Mouse (Mus musculus): Measurements from ENCODE around the gene Nf1. TPM values are rescaled to one million over a fixed set of nuclear protein-coding genes. Genes with fewer than 3 reads are reported as not detected.

Nf1 gene
- polyA plus RNA-seq, 1 experiment from 2014 or later: 3.7 TPM

DNA sequence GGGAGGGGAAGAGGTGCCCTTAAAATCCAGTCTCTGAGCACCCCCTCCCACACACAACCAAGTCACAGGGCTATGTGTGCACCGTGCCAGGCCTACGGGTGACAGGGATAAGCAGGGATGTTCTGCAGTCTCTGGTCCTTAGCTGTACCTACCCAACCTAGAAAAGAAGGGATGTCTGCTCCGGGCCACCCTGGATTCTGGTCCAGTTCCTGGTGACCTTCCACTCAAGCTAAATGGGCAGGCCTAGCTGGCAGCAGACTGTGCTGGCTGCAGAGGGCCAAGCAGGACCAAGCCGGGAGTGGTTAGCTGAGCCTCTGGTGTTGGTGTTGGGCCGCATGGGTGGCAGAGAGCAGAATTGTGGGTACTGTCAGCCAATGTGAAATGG lies 252.1 kb downstream of the Nf1 start:
- 32% methylated on average over 5 of the region's 5 CpGs for WGBS
- no peak for ATAC-seq (replicated peaks; ENCODE audit: insufficient number of reproducible peaks, insufficient read depth, low FRiP score, low read depth)
- Histone ChIP-seq H3K36me3 (no peaks in the 10 kb centered on the region), H3K27me3 (peaks cover 73% of the 10 kb centered on the region), H3K27ac (no peak overlapping the region), H3K9me3 (replicated peaks) (no peaks in the 10 kb centered on the region), H3K4me1 (replicated peaks) (peaks cover 12% of the 10 kb centered on the region), H3K4me2 (peak overlapping the region; percentile 98), H3K4me3 (peak overlapping the region; percentile 61), H3K9ac (peak overlapping the region; percentile 50; the same call in 1 of the 2 replicates)

DNA sequence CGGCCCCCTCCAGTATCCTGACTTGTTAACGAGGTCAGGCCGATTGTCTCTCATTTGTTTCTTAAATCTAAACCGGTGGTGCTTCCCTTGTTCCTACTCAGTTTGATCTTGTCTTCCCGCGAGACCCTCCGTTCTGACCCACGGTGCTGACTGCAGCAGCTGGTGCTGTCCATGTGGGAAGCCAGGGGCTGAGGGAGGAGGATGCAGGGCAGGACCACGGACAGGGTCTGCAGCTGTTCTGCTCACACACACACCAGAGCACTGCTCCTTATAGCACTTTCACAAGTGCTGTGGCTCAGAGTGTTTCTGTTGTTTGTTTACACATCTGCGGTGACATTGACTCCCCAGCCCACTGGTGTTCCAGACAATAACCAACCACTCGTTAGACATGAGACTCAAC lies 254.0 kb downstream of the Nf1 start:
- H3K27ac ChIP-seq: no peak overlapping the region

DNA sequence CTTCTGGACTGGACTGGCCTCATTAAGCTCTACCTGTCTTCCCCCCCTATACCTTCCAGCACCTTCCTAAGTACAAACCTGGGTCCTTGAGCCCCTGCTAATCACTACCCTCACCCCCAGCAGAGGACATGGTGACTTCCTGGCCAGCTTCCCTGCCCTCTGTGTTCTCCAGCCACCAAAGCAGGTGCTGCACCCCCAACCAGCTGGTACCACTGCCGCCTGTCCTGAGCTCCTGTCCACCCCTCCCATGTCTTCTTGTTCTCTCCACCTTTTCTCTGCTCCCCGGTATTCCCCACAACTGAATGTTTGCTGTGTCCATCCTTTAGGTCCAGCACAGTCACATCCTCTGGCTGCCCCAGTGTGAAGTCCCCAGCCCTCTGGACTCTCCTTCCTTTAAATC lies 271.0 kb downstream of the Nf1 start:
- no peak overlapping the region for H3K4me3 ChIP-seq
- 56% methylated on average over 2 of the region's 2 CpGs for WGBS
- no peaks in the 10 kb centered on the region for H3K9me3 ChIP-seq (replicated peaks)
- H3K4me2 ChIP-seq: peak overlapping the region; percentile 33; the same call in 1 of the 2 replicates
- ATAC-seq (replicated peaks; ENCODE audit: insufficient number of reproducible peaks, insufficient read depth, low FRiP score, low read depth): no peak
- H3K27me3 ChIP-seq: peaks cover 15% of the 10 kb centered on the region
- H3K4me1 ChIP-seq (replicated peaks): peaks cover 14% of the 10 kb centered on the region
- no peaks in the 10 kb centered on the region for H3K36me3 ChIP-seq
- H3K27ac ChIP-seq: no peak overlapping the region
- no peak overlapping the region for H3K9ac ChIP-seq

More for the DNA sequence above, 254.0 kb downstream of the Nf1 start:
- Histone ChIP-seq H3K27me3 (peaks cover 61% of the 10 kb centered on the region), H3K9ac (no peak overlapping the region), H3K4me1 (replicated peaks) (peaks cover 12% of the 10 kb centered on the region), H3K36me3 (no peaks in the 10 kb centered on the region), H3K4me2 (no peak overlapping the region), H3K9me3 (replicated peaks) (no peaks in the 10 kb centered on the region), H3K4me3 (no peak overlapping the region)
- ATAC-seq (replicated peaks; ENCODE audit: insufficient number of reproducible peaks, insufficient read depth, low FRiP score, low read depth): no peak
- 28% methylated on average over 11 of the region's 11 CpGs for WGBS

DNA sequence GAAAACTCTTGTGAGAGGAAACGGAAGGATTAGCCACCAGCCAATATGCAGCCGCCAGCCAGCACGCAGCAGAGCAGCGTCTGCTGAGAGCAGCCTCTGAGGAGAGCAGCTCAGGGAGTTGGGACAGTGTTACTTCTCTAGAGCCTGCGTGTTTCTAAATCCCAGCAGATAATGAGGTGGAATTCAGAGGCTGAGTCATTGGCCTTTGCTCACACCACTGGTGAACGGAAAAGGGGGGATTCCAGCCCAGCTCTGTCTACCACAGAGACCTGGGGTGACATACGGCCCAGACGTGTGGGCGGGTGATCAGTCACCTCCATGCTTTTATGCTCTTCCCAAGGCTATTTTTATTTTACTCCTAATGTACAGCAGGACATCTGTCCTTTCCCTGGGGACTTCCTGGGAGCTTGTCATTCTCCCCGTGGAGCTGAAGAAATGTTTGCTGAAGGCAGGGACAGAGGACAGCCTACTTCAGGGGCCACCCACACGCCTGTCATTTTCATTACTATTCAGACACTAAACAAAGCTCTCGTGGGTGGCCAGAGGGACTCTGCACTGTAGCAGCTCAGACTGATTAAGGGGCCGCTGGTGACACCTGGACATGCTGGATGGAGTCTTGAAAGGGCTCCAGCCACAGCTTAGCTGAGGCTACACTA lies 271.6 kb downstream of the Nf1 start:
- WGBS: 14% methylated on average over 13 of the region's 13 CpGs
- H3K4me2 ChIP-seq: peak overlapping the region; percentile 33

DNA sequence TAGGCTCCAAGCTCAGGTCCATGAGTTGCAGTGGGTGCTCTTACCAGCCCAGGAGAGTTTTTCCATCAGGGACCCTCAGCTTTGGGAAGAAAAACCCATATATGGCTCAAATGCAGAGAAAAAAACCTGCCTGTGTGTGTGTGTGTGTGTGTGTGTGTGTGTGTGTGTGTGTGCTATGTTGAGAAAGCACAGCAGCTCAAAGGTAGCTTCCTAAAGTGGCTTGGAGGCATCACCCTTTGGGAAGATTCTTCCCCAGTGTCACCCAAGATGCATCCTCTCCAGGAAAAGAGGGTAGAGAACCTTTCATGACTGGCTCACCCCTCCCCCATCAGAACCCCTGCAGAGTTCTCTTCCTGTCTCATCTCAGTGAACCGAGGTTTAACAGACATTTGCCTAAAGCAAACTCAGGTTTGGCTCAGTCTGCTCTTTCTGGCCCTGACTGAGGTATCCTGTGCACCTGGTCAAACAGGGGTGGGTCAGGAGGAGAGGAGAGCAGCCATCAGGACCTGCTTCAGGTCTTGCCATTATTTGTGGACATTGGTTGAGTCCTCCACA lies 272.6 kb downstream of the Nf1 start:
- H3K4me1 ChIP-seq (replicated peaks): peaks cover 14% of the 10 kb centered on the region
- WGBS: 37% methylated on average over 1 of the region's 1 CpGs
- H3K9me3 ChIP-seq (replicated peaks): no peaks in the 10 kb centered on the region
- peaks cover 14% of the 10 kb centered on the region for H3K27me3 ChIP-seq
- H3K4me3 ChIP-seq: no peak overlapping the region
- no peak overlapping the region for H3K9ac ChIP-seq
- no peak for ATAC-seq (replicated peaks; ENCODE audit: insufficient number of reproducible peaks, insufficient read depth, low FRiP score, low read depth)
- no peaks in the 10 kb centered on the region for H3K36me3 ChIP-seq
- no peak overlapping the region for H3K27ac ChIP-seq
- no peak overlapping the region for H3K4me2 ChIP-seq

More for the DNA sequence above, 271.6 kb downstream of the Nf1 start:
- Histone ChIP-seq H3K36me3 (no peaks in the 10 kb centered on the region), H3K27me3 (peaks cover 15% of the 10 kb centered on the region), H3K4me3 (no peak overlapping the region), H3K9ac (no peak overlapping the region), H3K27ac (no peak overlapping the region), H3K4me1 (replicated peaks) (peaks cover 14% of the 10 kb centered on the region), H3K9me3 (replicated peaks) (no peaks in the 10 kb centered on the region)
- no peak; the same call in 1 of the 2 replicates for ATAC-seq (replicated peaks; ENCODE audit: insufficient number of reproducible peaks, insufficient read depth, low FRiP score, low read depth)

DNA sequence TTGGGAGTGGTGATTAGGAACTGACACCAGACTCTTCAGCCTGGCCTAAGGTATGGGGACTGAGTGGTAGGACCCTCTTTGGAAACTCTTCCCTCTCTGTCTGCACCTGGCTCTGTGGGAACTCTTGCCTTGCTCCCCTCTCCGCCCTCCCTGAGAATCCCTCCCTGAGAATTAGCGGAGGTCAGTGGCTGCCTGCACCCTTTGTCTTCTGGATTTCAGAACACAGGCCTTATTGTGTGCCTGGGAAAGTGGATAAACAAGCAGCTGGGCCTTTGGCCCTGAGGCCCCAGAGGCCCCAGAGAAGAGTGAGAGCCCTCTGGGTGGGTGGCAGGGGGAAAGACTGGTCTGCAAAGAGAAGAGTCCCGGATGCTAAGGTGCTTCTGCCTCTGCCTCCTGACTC lies 273.6 kb downstream of the Nf1 start:
- ATAC-seq (replicated peaks; ENCODE audit: insufficient number of reproducible peaks, insufficient read depth, low FRiP score, low read depth): no peak
- Histone ChIP-seq H3K4me2 (no peak overlapping the region), H3K27me3 (peaks cover 9% of the 10 kb centered on the region), H3K27ac (no peak overlapping the region), H3K9ac (no peak overlapping the region), H3K9me3 (replicated peaks) (no peaks in the 10 kb centered on the region), H3K4me3 (no peak overlapping the region), H3K4me1 (replicated peaks) (peaks cover 14% of the 10 kb centered on the region), H3K36me3 (no peaks in the 10 kb centered on the region)
- WGBS: 65% methylated on average over 3 of the region's 3 CpGs

DNA sequence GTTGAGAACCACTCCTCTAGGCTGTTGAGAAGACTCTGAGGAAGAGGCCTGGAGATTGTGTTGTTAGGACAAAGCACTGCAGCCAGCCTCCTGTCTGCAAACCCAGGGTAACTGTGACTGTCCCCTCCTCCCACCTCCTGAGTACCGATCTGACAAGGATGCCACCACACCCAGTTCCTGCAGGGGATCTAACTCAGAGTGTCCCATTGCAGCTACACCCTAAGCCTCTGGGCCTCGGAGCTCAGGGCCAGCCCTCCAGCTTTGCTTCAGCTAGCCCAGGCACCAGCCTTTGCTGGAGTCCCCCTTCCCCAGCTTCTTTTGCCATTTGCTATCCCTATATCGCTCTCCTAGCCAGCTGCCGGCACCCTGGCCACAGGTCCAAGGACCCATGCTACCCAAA lies 274.2 kb downstream of the Nf1 start:
- WGBS: 49% methylated on average over 4 of the region's 4 CpGs
- H3K9me3 ChIP-seq (replicated peaks): no peaks in the 10 kb centered on the region

DNA sequence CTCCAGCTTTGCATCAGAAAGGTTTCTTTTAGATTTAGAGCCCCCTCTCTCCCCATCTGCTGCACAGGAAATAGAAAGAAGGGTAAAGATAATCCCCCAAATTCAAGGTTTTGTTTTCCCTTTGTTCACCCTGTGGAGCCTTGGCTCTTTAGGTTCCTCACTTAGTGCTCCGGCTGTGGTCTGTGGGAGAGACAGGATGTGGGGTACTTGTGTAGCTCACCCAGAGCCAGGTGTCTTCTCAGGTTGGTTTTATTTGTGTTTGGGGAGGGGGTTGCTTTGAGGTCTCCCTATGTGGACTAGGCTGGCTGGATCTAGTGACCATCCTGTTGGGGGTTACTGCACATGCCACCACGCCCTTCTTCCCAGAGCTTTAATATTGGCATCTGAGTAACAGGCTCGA lies 275.4 kb downstream of the Nf1 start:
- Histone ChIP-seq H3K27ac (no peak overlapping the region), H3K27me3 (peaks cover 9% of the 10 kb centered on the region), H3K4me1 (replicated peaks) (peaks cover 14% of the 10 kb centered on the region), H3K4me3 (no peak overlapping the region), H3K9me3 (replicated peaks) (no peaks in the 10 kb centered on the region), H3K36me3 (no peaks in the 10 kb centered on the region), H3K4me2 (no peak overlapping the region), H3K9ac (no peak overlapping the region)
- WGBS: 78% methylated on average over 3 of the region's 3 CpGs
- ATAC-seq (replicated peaks; ENCODE audit: insufficient number of reproducible peaks, insufficient read depth, low FRiP score, low read depth): no peak

More for the DNA sequence above, 274.2 kb downstream of the Nf1 start:
- H3K27me3 ChIP-seq: peaks cover 9% of the 10 kb centered on the region
- H3K4me3 ChIP-seq: no peak overlapping the region
- H3K27ac ChIP-seq: no peak overlapping the region
- H3K4me1 ChIP-seq (replicated peaks): peaks cover 14% of the 10 kb centered on the region
- H3K9ac ChIP-seq: no peak overlapping the region
- H3K4me2 ChIP-seq: no peak overlapping the region
- no peak for ATAC-seq (replicated peaks; ENCODE audit: insufficient number of reproducible peaks, insufficient read depth, low FRiP score, low read depth)
- H3K36me3 ChIP-seq: no peaks in the 10 kb centered on the region

DNA sequence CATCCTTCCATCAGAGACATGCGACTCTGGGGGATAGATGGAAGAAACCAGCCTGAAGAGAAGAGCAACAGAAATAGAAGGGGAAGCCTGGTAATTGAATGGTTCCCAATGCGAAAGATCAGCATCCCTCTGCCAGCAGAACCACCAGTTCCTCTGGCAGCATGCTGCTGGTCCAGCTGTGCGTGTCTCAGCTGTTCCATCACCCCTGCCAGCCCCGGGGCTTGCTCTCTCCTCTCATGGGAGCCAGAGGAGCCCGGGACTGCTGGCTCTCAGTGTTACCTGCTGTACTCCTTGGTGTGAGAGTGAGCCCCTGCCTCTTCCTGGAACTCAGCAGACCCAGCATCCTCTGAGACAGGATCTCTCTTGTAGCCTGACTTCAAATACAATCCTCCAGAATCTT lies 276.4 kb downstream of the Nf1 start:
- 44% methylated on average over 5 of the region's 5 CpGs for WGBS
- Histone ChIP-seq H3K36me3 (no peaks in the 10 kb centered on the region), H3K4me1 (replicated peaks) (peaks cover 9% of the 10 kb centered on the region), H3K9me3 (replicated peaks) (no peaks in the 10 kb centered on the region), H3K9ac (no peak overlapping the region), H3K27ac (no peak overlapping the region), H3K4me2 (no peak overlapping the region), H3K27me3 (peaks cover 7% of the 10 kb centered on the region; the same call in 1 of the 2 replicates), H3K4me3 (no peak overlapping the region)
- ATAC-seq (replicated peaks; ENCODE audit: insufficient number of reproducible peaks, insufficient read depth, low FRiP score, low read depth): no peak

DNA sequence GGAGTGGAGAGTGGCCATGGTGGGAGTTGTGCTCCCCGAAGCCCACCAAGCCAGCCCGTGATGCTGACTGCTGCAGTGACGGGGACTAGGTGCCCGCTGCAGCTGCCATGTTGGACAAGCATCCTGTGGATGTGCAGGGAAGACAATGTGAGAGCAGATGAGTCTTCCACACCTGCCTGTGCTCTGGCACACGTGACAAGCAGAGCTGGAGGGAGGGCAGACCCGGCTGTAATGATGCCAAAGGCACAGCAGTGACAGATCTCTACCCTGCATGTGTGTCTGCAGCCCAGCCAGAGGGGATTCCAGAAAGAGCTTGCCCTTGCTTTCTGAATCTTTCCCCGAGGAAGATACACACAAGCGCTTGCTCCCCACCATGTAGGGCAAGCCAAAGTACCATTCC lies 278.5 kb downstream of the Nf1 start:
- no peaks in the 10 kb centered on the region for H3K9me3 ChIP-seq (replicated peaks)
- no peak overlapping the region for H3K4me2 ChIP-seq
- H3K36me3 ChIP-seq: no peaks in the 10 kb centered on the region
- H3K27me3 ChIP-seq: no peaks in the 10 kb centered on the region
- H3K4me3 ChIP-seq: no peak overlapping the region
- H3K9ac ChIP-seq: no peak overlapping the region
- ATAC-seq (replicated peaks; ENCODE audit: insufficient number of reproducible peaks, insufficient read depth, low FRiP score, low read depth): no peak
- H3K4me1 ChIP-seq (replicated peaks): no peaks in the 10 kb centered on the region
- H3K27ac ChIP-seq: no peak overlapping the region
- WGBS: 86% methylated on average over 8 of the region's 8 CpGs

DNA sequence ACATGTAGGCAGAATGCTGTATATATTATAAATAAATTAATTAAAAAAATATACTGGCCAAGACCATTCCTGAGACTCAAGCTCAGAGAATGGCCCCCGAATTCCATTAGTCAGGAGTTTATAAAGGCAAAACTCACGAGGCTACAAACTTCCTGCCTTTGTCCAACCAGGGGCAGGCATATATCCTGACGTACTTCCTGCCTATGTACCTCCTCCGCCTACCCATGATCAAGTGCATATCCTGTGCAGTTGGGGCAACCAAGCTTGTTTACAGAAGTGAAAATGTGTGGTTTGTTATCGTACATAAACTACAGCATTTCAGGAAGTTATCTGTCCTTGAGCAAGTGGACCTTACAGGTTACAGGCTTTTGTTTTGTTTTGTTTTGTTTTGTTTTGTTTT lies 283.5 kb downstream of the Nf1 start:
- Histone ChIP-seq H3K9ac (no peak overlapping the region), H3K4me1 (replicated peaks) (no peaks in the 10 kb centered on the region; the same call in 1 of the 2 replicates), H3K27ac (no peak overlapping the region), H3K4me3 (no peak overlapping the region), H3K36me3 (no peaks in the 10 kb centered on the region), H3K9me3 (replicated peaks) (no peaks in the 10 kb centered on the region), H3K27me3 (no peaks in the 10 kb centered on the region; the same call in 1 of the 2 replicates), H3K4me2 (no peak overlapping the region)
- 64% methylated on average over 5 of the region's 5 CpGs for WGBS
- no peak for ATAC-seq (replicated peaks; ENCODE audit: insufficient number of reproducible peaks, insufficient read depth, low FRiP score, low read depth)

DNA sequence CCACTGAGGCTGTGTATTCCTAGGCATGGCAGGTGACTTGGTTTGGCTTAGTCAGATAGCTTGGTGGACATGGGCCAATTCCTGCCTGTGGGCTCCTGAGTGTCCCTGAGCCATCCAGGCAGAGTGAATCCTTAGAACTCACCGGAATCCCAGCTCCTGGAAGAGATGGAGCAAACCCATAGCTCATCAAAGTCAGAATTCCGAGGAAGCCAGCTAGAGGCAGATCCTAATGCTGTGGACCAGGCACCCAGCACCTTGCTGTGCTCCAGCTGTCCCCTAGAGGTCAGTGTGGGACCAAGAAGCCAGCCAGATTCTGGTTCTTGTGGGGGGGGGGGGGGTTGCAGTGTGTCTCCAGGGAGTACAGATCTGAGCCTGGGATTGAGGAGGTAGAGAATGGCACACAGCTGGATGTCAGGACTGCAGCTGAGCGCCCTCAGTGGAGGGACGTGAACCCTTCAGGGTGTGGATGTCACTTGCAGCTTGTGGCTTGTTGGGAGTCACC lies 285.4 kb downstream of the Nf1 start:
- H3K4me2 ChIP-seq: no peak overlapping the region

More for the DNA sequence above, 285.4 kb downstream of the Nf1 start:
- Histone ChIP-seq H3K36me3 (no peaks in the 10 kb centered on the region), H3K9me3 (replicated peaks) (no peaks in the 10 kb centered on the region), H3K27me3 (no peaks in the 10 kb centered on the region; the same call in 1 of the 2 replicates), H3K27ac (no peak overlapping the region), H3K9ac (no peak overlapping the region), H3K4me1 (replicated peaks) (no peaks in the 10 kb centered on the region; the same call in 1 of the 2 replicates), H3K4me3 (no peak overlapping the region)
- WGBS: 11% methylated on average over 4 of the region's 4 CpGs
- ATAC-seq (replicated peaks; ENCODE audit: insufficient number of reproducible peaks, insufficient read depth, low FRiP score, low read depth): no peak

Data from heart, embryonic 15.5 days (tissue).